Mouse (Mus musculus) cerebellum, adult 2 months (tissue): ENCODE measurements at regions not wholly inside any gene's neighbourhood (a gene's known extent, or its start where the extent isn't known, plus 50 kb on each side); places are given as distances from the start of the nearest gene placed in this dataset.

Experiments
- CTCF ChIP-seq: fragments of 200-500 bp; IDR thresholded peaks from 2 replicates; pipeline ENCODE4 v1.5.1; 2011; ENCODE audit warnings: low read depth, mild to moderate bottlenecking, control low read depth, low read length, moderate library complexity, borderline replicate concordance; ENCODE audit not compliant: insufficient read depth
- POLR2A ChIP-seq: fragments of 200-500 bp; IDR thresholded peaks from 2 replicates; pipeline ENCODE4 v1.6.1; 2011; ENCODE audit warnings: low read length, control low read depth, borderline replicate concordance; ENCODE audit not compliant: insufficient read depth

DNA sequence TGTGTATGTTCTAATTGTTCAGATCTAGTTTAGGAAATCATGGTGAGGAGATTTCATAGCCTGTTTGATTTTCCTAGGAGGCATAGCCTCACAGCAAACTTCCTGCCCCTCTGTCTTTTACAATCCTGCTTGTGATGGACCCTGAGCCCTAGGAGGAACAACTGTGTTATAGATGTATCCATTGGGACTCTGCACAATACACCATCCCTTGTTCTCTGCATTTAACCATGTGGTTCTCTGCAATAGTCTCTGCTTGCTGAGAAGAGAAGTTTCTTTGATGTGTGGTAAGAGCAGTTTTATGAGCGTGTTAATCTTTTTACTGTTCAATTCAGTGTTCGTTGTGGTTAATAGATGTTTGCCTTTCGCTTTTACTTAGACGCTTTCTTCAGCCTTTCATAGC is 95.9 kb upstream of the Slc13a1 start:
- no peak for TF ChIP-seq CTCF
- no peak for TF ChIP-seq POLR2A
